Mouse (Mus musculus) macrophage (primary cell): ENCODE results near the gene Bfar. TPM values are rescaled to one million over a fixed set of nuclear protein-coding genes. Genes with fewer than 3 reads are reported as not detected.
"Not testable (repeated sequence)": the region's sequence is repeated elsewhere in the genome, so short reads cannot be mapped to it uniquely, and the experiment has no call there.

Source experiments
- H3K27ac ChIP-seq: fragments of 350-480 bp; formaldehyde crosslinking; 2 replicates; pipeline ENCODE4 v1.9.0; 2021
- H3K36me3 ChIP-seq: fragments of 350-480 bp; formaldehyde crosslinking; 2 replicates; pipeline ENCODE4 v1.9.0; 2021; ENCODE audit errors: inconsistent target
- H3K4me3 ChIP-seq: fragments of 350-480 bp; formaldehyde crosslinking; 2 replicates; pipeline ENCODE4 v1.9.0; 2021; ENCODE audit errors: inconsistent target
- H3K79me2 ChIP-seq: fragments of 350-480 bp; formaldehyde crosslinking; 2 replicates; pipeline ENCODE4 v1.9.0; 2021; ENCODE audit errors: inconsistent target
- WGBS: methylation state at CpG from one replicate; pipeline ENCODE4 v1.1.7; 2026; ENCODE audit warnings: inconsistent platforms; ENCODE audit not compliant: missing documents; 5-methylcytosine and 5-hydroxymethylcytosine counted together
- polyA plus RNA-seq: library from polyadenylated mRNA; stranded (reverse); fragments of 250-400 nt; gene quantifications from 3 replicates; pipeline ENCODE4 v1.2.4, GENCODE M21; 2018; ENCODE audit warnings: inconsistent platforms

Gene Bfar
- polyA plus RNA-seq, 1 experiment from 2014 or later: 32.3 TPM

- H3K36me3 ChIP-seq: no peaks in the 10 kb centered on the region
- no peaks in the 10 kb centered on the region for H3K79me2 ChIP-seq
- no peak overlapping the region for H3K27ac ChIP-seq
- WGBS: 94% methylated on average over 8 of the region's 8 CpGs
- no peak overlapping the region for H3K4me3 ChIP-seq
These were observed 64.3 kb downstream of the Bfar start for GRCm38 (mm10) chr16:13735977-13736376.

DNA sequence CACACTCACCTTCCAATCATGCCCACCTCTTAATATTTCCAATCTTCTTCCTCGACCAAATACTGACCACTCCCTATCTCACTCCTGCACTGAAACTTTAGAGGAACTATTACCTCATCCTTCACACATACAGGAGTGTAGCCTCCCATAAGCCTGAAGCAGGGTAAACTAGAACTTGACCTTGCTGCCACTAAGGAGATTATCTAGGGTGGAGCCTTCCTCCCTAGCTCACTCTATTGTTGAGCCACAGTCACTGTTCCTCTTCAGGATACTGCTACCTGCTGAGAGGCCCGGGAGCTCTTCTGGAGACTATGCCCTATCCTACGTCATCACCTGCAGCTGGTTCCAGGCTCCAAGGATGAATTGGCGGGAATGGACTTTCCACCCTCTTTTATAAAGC, 67.4 kb downstream of the Bfar start:
- not testable (repeated sequence) for H3K36me3 ChIP-seq, H3K79me2 ChIP-seq, H3K27ac ChIP-seq, H3K4me3 ChIP-seq
- 96% methylated on average over 4 of the region's 4 CpGs for WGBS

DNA sequence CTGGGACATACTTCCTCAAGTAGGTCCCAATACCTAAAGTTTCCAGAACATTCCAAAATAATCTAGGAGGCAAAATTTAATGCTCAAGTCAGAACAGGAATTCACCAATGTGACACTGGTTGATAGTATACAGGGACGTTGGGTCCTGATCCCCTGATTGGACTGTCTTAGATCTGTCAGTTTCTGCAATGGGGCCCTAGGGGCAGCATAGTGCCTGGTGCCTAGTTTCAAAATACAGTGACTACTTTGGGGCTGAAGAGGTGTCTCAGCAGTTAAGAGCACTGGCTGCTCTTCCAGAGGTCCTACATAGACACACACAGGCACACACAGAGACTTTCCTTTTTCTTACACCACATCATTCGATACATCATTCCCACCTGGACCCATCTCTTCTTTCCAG, 69.2 kb downstream of the Bfar start:
- Histone ChIP-seq H3K27ac (no peak overlapping the region), H3K79me2 (no peaks in the 10 kb centered on the region), H3K4me3 (no peak overlapping the region), H3K36me3 (no peaks in the 10 kb centered on the region)
- 87% methylated on average over 2 of the region's 2 CpGs for WGBS

DNA sequence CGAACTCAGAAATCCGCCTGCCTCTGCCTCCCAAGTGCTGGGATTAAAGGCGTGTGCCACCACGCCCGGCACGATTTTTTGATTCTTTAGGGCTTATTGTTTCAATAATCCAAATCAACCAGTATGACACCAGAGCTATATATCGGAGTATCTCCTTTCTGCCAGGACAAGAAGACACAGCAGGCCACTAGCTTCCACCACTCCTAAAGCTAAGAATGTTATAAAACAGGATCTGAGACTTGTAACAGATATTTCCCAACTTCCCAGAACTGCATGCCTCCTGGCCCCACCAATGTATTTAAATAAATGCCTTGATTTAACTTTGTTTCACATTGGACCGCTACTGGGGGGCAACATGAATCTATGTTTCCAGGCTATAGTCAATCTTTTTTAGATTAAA, 76.0 kb downstream of the Bfar start:
- H3K79me2 ChIP-seq: no peaks in the 10 kb centered on the region
- no peaks in the 10 kb centered on the region for H3K36me3 ChIP-seq
- no peak overlapping the region for H3K4me3 ChIP-seq
- 87% methylated on average over 4 of the region's 8 CpGs for WGBS
- H3K27ac ChIP-seq: no peak overlapping the region

- H3K36me3 ChIP-seq: no peaks in the 10 kb centered on the region
- H3K4me3 ChIP-seq: no peak overlapping the region
- no peak overlapping the region for H3K27ac ChIP-seq
- 87% methylated on average over 3 of the region's 3 CpGs for WGBS
- no peaks in the 10 kb centered on the region for H3K79me2 ChIP-seq
These were observed 76.5 kb downstream of the Bfar start for GRCm38 (mm10) chr16:13748124-13748523.

- not testable (repeated sequence) for H3K79me2 ChIP-seq, H3K27ac ChIP-seq, H3K4me3 ChIP-seq, H3K36me3 ChIP-seq
- WGBS: 50% methylated on average over 10 of the region's 10 CpGs
These were observed 77.2 kb downstream of the Bfar start for GRCm38 (mm10) chr16:13748813-13749212.

GRCm38 (mm10) chr16:13749306-13749705, 77.6 kb downstream of the Bfar start:
- Histone ChIP-seq H3K36me3 (no peaks in the 10 kb centered on the region), H3K79me2 (no peaks in the 10 kb centered on the region), H3K27ac (no peak overlapping the region), H3K4me3 (no peak overlapping the region)
- WGBS: 80% methylated on average over 4 of the region's 5 CpGs

- no peaks in the 10 kb centered on the region for H3K79me2 ChIP-seq
- no peak overlapping the region for H3K4me3 ChIP-seq
- no peaks in the 10 kb centered on the region for H3K36me3 ChIP-seq
- 91% methylated on average over 3 of the region's 3 CpGs for WGBS
- no peak overlapping the region for H3K27ac ChIP-seq
These were observed 78.3 kb downstream of the Bfar start for GRCm38 (mm10) chr16:13749981-13750380.

DNA sequence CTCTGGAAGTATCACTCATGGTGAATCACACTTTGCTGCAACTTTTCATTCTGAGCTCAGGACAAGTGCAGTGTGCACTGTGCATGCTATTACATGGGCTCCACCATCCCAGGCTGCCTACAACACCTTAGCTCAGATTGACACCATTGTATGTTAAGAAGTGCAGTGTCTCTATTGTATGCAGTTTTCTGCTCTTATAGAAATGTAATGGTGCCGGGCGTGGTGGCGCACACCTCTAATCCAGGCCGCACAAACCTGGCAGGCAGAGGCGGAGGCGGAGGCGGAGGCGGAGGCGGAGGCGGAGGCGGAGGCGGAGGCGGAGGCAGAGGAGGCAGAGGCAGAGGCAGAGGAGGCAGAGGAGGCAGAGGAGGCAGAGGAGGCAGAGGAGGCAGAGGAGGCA, 79.0 kb downstream of the Bfar start:
- 86% methylated on average over 2 of the region's 13 CpGs for WGBS
- Histone ChIP-seq H3K36me3 (no peaks in the 10 kb centered on the region), H3K27ac (no peak overlapping the region), H3K79me2 (no peaks in the 10 kb centered on the region), H3K4me3 (no peak overlapping the region)

Other genes with a start within 250 kb of the Bfar start
- 11.1 to 20.8 TPM (median 15.5 TPM) in 3 replicates for gene Parn, start 3.7 kb upstream of the Bfar start, polyA plus RNA-seq
- 2.3 to 4.0 TPM (median 3.4 TPM) in 3 replicates for gene 3110001I22Rik, start 71 bp downstream of the Bfar start, polyA plus RNA-seq
- gene Pla2g10, start 59.1 kb downstream of the Bfar start, polyA plus RNA-seq: not detected in 3 replicates
- 17.6 to 34.4 TPM (median 21.1 TPM) in 3 replicates for gene Rrn3, start 108.8 kb downstream of the Bfar start, polyA plus RNA-seq
- 50.1 to 64.2 TPM (median 59.1 TPM) in 3 replicates for gene Ntan1, start 147.0 kb downstream of the Bfar start, polyA plus RNA-seq
- 48.3 to 137 TPM (median 49.8 TPM) in 3 replicates for gene Pdxdc1, start 231.3 kb downstream of the Bfar start, polyA plus RNA-seq
- gene Mpv17l, start 231.3 kb downstream of the Bfar start, polyA plus RNA-seq: 3.5 to 4.8 TPM (median 3.9 TPM) in 3 replicates